Mouse (Mus musculus) CD4-positive, CD25-positive, alpha-beta regulatory T cell (primary cell): ENCODE data around the gene Ribc1. TPM values are rescaled to one million over a fixed set of nuclear protein-coding genes. Genes with fewer than 3 reads are reported as not detected.

ENCODE experiments used
- polyA plus RNA-seq: library from polyadenylated mRNA; unstranded; fragments of 100-300 nt; shearing (Covaris generic); gene quantifications from one replicate; pipeline ENCODE4 v1.2.1, GENCODE M21; 2017

The Ribc1 gene
- 1.8 TPM for polyA plus RNA-seq

DNA sequence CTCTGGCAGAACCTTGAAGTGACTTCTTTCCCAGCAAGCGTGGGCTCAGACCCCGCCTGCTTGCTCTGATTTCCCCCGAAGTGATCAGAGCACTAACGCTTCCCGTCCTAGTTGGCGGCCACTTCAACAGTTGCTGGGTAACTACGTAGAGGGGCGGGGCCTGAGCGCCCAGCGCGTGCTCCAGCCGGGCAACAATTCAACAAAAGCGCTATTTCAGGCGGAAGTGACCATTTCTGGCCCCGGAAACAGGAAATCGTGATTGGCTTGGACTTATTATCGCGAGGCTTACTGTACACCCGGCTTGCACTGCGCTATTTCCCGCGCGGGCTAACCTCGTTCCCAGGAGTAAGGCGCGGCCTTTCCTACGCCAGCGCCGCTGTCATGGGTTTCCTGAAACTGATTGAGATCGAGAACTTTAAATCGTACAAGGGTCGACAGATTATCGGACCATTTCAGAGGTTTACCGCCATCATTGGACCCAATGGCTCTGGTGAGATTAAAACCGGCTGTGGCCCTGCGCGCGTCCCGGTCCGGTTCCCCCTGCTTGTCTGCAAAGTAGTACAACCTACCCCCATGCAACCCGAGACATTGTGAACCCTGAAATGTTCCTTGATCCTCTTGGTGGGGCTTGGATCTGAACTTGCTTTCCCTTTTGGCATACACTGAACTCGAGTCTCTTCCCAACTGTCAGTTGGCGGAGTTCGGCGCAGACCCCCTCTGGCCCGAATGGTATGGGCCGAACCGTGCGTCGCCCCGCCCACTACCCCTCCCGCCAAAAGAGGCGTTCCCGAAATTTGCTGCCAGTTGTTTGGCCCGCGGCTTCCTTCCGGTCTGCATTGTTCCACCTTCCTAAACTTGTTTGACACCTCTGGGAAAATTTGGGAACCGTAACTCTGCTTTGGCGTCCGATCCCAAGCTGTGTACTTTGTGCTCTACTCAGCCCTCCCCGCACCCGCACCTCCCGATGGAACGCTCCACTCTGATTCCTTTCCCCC, at the start of gene Ribc1, which contains the start of gene Smc1a:
TSS of gene Ribc1 (minus strand) at position 145 of the 995 bp plus-strand sequence.
TSS of gene Smc1a (plus strand) at position 278 of the 995 bp plus-strand sequence.

GRCm38 (mm10) chrX:152001737-152002710, 14.1 kb downstream of the Ribc1 start, which contains the start of gene Hsd17b10:
TSS of gene Hsd17b10 (plus strand) at chrX:152001845.

Other genes starting within 250 kb of the Ribc1 start
- gene Huwe1, start 215.5 kb downstream of the Ribc1 start, polyA plus RNA-seq, result 54.0 TPM
- 94.9 TPM for gene Hsd17b10, start 14.4 kb downstream of the Ribc1 start, polyA plus RNA-seq
- 83.9 TPM for gene Smc1a, start 133 bp upstream of the Ribc1 start, polyA plus RNA-seq
- gene Iqsec2, start 128.0 kb upstream of the Ribc1 start, polyA plus RNA-seq, result 0.07 TPM
- 47.8 TPM for gene Kdm5c, start 216.7 kb upstream of the Ribc1 start, polyA plus RNA-seq